Mouse (Mus musculus) forebrain, embryonic 13.5 days (tissue): ENCODE data around the gene Lrtm1. TPM values are rescaled to one million over a fixed set of nuclear protein-coding genes. Genes with fewer than 3 reads are reported as not detected.

Experiments used
- ATAC-seq: fragments of 200-750 bp; cut with Nextera tagmentation; 2 replicates; pipeline ENCODE4 v1.8.0; 2017
- H3K27ac ChIP-seq: fragments of 300-500 bp; sonication (generic); 2 replicates; pipeline ENCODE4 v1.5.1; 2015; ENCODE audit warnings: inconsistent platforms, mild to moderate bottlenecking, moderate library complexity
- H3K27me3 ChIP-seq: fragments of 300-500 bp; sonication (generic); 2 replicates; pipeline ENCODE4 v1.6.1; 2015; ENCODE audit warnings: mild to moderate bottlenecking, inconsistent platforms
- H3K36me3 ChIP-seq: fragments of 300-500 bp; sonication (generic); 2 replicates; pipeline ENCODE4 v1.6.1; 2015; ENCODE audit warnings: mild to moderate bottlenecking, inconsistent platforms; ENCODE audit not compliant: poor library complexity, severe bottlenecking
- H3K4me1 ChIP-seq: fragments of 300-500 bp; sonication (generic); 2 replicates; pipeline ENCODE4 v1.6.1; 2015; ENCODE audit warnings: inconsistent platforms
- H3K4me2 ChIP-seq: fragments of 300-500 bp; sonication (generic); 2 replicates; pipeline ENCODE4 v1.6.1; 2015; ENCODE audit warnings: inconsistent platforms, mild to moderate bottlenecking, moderate library complexity
- H3K4me3 ChIP-seq: fragments of 300-500 bp; sonication (generic); 2 replicates; pipeline ENCODE4 v1.5.1; 2015; ENCODE audit warnings: mild to moderate bottlenecking, inconsistent platforms
- H3K9ac ChIP-seq: fragments of 300-500 bp; sonication (generic); 2 replicates; pipeline ENCODE4 v1.6.1; 2015; ENCODE audit warnings: mild to moderate bottlenecking, inconsistent platforms
- H3K9me3 ChIP-seq: fragments of 300-500 bp; sonication (generic); replicated peaks from 2 replicates; pipeline ENCODE4 v1.6.1; 2016; ENCODE audit warnings: inconsistent platforms
- WGBS: fragments of 180-500 bp; shearing (Covaris S2); methylation state at CpG from one replicate; pipeline ENCODE4 v1.1.7; 2015; 5-methylcytosine and 5-hydroxymethylcytosine counted together
- polyA plus RNA-seq: library from polyadenylated mRNA; unstranded; fragments of >200 nt; fragmentation: Nextera tagmentation; extraction: Ambion mirVana; gene quantifications from 2 replicates; pipeline ENCODE4 v1.2.1, GENCODE M21; 2015

Gene Lrtm1
- polyA plus RNA-seq = 0.18 and 0.26 TPM in 2 replicates

DNA sequence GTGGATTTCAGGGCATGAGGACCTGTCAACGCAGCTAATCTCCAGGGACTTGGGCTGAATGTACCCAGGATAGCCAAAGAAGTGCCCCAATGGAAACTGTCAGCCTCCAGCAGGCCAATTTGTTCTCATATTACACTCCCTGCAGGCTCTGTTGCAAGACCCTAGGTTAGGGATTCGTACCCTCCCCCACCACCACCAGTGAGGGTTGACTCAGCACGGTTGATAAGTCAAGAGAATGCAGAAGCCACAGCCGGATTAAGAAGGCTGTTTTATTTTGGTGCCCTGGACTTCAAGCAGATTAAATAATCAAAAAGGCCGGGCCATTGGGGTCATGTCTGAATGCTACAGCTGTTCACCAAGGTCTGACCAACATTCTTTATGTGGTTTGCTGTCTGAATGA, at the start of gene Lrtm1:
Gene Lrtm1, plus strand, starts transcription at position 326 of the 400 bp plus-strand sequence.
- H3K27me3 ChIP-seq = no peaks in the 10 kb centered on the region
- WGBS = 3% methylated on average over 5 of the region's 5 CpGs
- no peaks in the 10 kb centered on the region for H3K36me3 ChIP-seq
- H3K4me2 ChIP-seq = no peak within 1 kb of the TSS
- no peak within 1 kb of the TSS for H3K27ac ChIP-seq
- H3K4me3 ChIP-seq = no peak within 1 kb of the TSS
- H3K4me1 ChIP-seq = peaks cover 7% of the 10 kb centered on the region
- H3K9ac ChIP-seq = no peak within 1 kb of the TSS
- ATAC-seq = no peak
- H3K9me3 ChIP-seq = no peaks in the 10 kb centered on the region

DNA sequence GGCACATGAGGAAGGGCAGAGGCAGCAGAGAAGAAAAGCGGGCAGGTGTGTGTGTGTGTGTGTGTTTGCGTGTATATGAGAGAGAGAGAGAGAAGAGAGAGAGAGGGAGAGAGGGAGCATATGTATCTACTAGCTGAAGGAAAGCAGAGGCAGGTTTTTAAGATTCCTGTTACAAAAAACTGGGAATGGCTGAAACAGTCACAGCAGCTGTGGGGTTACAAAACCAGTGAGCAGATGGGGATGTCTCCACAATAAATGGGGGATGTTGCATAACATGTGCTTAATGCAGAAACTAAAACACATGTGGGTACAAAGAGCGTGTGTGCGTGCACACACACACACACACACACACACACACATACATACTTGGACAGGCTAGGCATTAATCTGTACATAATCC, 48.8 kb upstream of the Lrtm1 start:
- Histone ChIP-seq H3K27ac (no peak overlapping the region), H3K36me3 (no peaks in the 10 kb centered on the region), H3K27me3 (no peaks in the 10 kb centered on the region), H3K4me1 (peaks cover 11% of the 10 kb centered on the region), H3K9ac (no peak overlapping the region), H3K9me3 (no peaks in the 10 kb centered on the region), H3K4me3 (no peak overlapping the region), H3K4me2 (no peak overlapping the region)
- 90% methylated on average over 4 of the region's 4 CpGs for WGBS
- no peak for ATAC-seq

DNA sequence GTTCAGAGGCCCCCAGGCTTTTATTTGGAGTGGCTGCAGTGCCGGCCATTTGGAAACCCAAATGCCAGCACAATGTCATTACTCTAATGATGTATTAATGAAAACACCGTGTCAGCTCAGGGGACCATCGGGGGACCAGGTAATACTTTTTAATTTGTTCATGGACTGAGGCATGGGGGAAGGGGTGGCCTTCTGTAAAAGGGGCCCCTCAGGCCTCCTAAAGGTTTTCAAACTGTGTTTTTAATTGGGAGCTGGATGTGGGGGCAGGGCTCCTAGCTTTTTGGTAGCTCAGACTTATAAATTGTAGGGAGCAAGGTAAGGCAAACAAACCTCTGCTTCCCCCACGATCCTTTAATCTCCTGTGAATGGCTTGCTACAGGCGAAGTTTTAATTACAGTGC, 45.4 kb upstream of the Lrtm1 start:
- Histone ChIP-seq H3K4me3 (no peak overlapping the region), H3K36me3 (no peaks in the 10 kb centered on the region), H3K9me3 (no peaks in the 10 kb centered on the region), H3K4me1 (peaks cover 11% of the 10 kb centered on the region), H3K27me3 (no peaks in the 10 kb centered on the region), H3K4me2 (no peak overlapping the region), H3K9ac (no peak overlapping the region), H3K27ac (no peak overlapping the region)
- no peak for ATAC-seq
- WGBS = 8% methylated on average over 5 of the region's 5 CpGs

DNA sequence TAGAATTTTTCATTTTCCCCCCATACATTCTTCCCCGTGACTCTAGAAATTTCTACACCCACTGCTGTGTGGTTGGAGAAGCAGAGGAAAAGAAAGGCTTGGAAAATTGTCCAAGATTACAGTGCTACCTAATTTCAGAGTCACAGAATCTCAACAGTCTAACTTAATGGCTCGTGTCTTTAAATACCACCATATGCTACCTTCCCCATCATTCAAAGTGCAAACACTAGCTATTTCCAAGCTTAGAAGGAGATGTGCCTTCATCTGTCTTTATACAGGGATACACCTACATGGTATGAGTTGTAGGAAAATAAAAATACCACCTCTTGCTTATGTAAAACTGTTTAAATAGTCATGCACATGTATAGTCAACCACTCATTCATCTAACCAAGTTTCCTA, 38.8 kb upstream of the Lrtm1 start:
- no peaks in the 10 kb centered on the region for H3K4me1 ChIP-seq
- no peak overlapping the region for H3K9ac ChIP-seq
- no peak for ATAC-seq
- no peak overlapping the region for H3K4me2 ChIP-seq
- no peak overlapping the region for H3K4me3 ChIP-seq
- 89% methylated on average over 2 of the region's 2 CpGs for WGBS
- H3K27me3 ChIP-seq = no peaks in the 10 kb centered on the region
- H3K36me3 ChIP-seq = no peaks in the 10 kb centered on the region
- no peak overlapping the region for H3K27ac ChIP-seq
- no peaks in the 10 kb centered on the region for H3K9me3 ChIP-seq

DNA sequence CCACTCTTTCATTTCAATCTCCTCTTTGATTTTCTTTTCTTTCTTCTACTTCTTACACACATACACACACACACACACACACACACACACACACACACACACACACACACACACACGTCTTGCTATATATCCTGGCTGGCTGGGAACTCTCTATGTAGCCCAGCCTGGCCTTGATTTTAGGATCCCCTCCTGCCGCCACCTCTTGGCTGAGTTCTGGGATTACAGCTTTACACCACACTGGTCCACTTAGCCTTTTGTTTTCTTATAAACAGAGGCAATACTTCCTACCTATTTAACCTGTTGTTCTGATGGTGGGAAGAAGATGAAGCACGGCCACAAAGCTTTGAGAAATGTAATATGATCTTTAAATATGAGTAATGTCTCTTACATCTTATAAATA, 37.5 kb upstream of the Lrtm1 start:
- no peak overlapping the region for H3K27ac ChIP-seq
- H3K4me1 ChIP-seq = no peaks in the 10 kb centered on the region
- H3K9ac ChIP-seq = no peak overlapping the region
- H3K27me3 ChIP-seq = no peaks in the 10 kb centered on the region
- H3K4me2 ChIP-seq = no peak overlapping the region
- no peak overlapping the region for H3K4me3 ChIP-seq
- WGBS = 26% methylated on average over 3 of the region's 3 CpGs
- H3K36me3 ChIP-seq = no peaks in the 10 kb centered on the region
- no peak for ATAC-seq
- H3K9me3 ChIP-seq = no peaks in the 10 kb centered on the region

DNA sequence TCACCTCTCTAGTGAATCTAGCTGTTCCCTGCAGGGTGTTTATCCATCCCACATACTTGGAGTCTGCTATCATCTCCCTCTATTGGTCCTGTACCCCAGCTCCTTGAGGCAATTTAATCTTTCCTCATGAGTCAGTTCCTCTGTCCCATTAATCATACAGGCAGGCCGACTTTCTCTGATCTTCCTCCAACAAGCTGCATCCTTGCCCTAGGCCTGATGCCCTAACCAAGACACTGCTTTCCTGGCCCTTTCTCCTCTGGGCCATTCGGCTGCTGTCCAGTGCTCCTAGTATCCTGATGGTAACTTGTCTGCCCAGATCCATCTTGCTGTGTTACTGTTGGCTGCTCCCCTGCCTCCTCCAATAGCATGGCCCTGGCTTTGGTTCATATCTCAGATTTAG, 33.7 kb upstream of the Lrtm1 start:
- no peaks in the 10 kb centered on the region for H3K9me3 ChIP-seq
- no peaks in the 10 kb centered on the region for H3K4me1 ChIP-seq
- H3K27me3 ChIP-seq = no peaks in the 10 kb centered on the region
- no peak overlapping the region for H3K27ac ChIP-seq
- no peaks in the 10 kb centered on the region for H3K36me3 ChIP-seq
- H3K4me3 ChIP-seq = no peak overlapping the region
- no peak overlapping the region for H3K4me2 ChIP-seq
- WGBS = 85% methylated on average over 2 of the region's 2 CpGs
- H3K9ac ChIP-seq = no peak overlapping the region
- ATAC-seq = no peak

DNA sequence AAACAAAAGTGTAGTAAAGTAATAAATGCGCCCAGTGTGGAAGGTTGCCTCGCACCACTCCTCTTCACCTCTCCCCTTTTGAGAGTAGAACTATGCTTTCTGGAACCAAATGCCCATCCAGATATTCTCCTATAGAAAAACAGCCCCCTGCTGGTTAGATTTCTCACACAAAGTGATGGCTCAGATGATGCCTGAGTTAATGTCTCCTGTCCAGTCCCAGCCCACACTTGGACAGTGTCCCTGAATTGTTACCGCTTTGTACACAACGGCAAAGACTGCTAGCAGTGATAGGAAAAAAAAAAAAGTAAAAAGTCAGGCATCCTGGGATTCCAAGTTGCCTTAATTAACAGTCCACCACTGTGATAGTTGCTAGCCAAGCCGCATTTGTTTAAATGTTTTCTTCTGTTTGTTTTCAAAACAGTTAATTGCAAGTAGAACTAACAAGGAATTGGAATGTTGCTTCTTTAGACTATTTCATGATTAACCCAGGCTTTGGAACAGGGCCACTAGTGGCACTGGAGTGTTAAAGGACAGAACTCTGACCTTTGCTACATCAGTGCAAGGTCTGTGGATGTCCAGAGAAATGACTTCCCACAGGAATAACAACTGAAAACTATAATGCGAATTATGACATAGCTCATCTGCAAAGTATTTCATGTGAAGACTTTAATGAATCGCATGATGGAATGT, 29.7 kb upstream of the Lrtm1 start:
- Histone ChIP-seq H3K27me3 (no peaks in the 10 kb centered on the region; the same call in 1 of the 2 replicates), H3K4me1 (no peaks in the 10 kb centered on the region), H3K36me3 (no peaks in the 10 kb centered on the region), H3K9me3 (no peaks in the 10 kb centered on the region), H3K9ac (no peak overlapping the region), H3K27ac (no peak overlapping the region), H3K4me2 (no peak overlapping the region), H3K4me3 (no peak overlapping the region)
- 91% methylated on average over 7 of the region's 7 CpGs for WGBS
- ATAC-seq = no peak

DNA sequence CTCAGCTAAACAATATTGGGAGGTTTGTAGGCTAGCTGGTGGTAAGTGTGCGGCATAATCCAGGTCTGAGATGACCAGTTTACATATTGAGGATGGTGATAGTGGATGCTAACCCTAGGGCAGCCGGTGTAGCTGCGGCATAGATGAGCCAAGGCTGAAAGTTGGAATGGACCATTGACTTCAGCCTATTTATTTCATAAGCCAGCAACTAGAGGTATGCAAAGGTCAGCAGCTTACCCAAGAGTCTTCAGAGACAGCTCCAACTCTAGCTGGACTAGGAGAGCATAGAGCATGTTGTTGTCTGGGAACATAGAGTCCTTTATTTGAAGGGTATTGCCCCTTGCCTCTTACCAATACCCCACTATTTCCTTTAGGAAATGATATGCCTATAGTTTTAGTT, 21.4 kb upstream of the Lrtm1 start:
- H3K27me3 ChIP-seq = no peaks in the 10 kb centered on the region; the same call in 1 of the 2 replicates
- H3K36me3 ChIP-seq = no peaks in the 10 kb centered on the region
- H3K9me3 ChIP-seq = no peaks in the 10 kb centered on the region
- no peak overlapping the region for H3K4me2 ChIP-seq
- H3K4me3 ChIP-seq = no peak overlapping the region
- H3K4me1 ChIP-seq = no peaks in the 10 kb centered on the region
- H3K9ac ChIP-seq = no peak overlapping the region
- WGBS = 98% methylated on average over 3 of the region's 3 CpGs
- H3K27ac ChIP-seq = no peak overlapping the region
- no peak for ATAC-seq

DNA sequence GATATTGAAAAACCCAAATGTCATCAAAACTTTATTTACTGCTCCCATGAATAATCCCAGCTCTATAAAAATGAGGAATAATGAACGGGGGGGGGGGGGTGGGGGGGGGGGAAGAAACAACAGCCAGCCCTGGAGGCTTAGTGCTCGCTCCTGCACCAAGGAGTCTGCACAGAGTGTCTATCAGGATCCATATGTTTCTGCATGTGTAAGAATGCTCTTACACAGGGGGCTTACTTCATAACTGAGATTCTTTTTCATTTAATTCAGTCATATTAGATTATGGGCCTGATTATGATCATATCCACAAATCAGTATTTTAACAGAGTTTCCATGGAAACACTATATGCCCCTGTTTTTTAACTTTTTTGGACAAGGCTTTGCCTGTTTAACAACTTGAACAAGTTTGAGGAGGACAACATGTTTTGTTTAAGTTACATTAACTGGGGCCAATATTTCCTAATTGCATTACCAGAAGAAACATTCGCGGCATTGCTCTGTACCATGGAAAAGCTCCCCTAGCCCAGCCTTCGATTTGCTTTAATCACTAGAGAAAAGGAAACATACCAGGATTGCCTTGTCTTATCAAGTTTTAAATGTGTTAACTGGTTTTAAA, 12.7 kb upstream of the Lrtm1 start:
- Histone ChIP-seq H3K36me3 (no peaks in the 10 kb centered on the region), H3K4me1 (peaks cover 2% of the 10 kb centered on the region; the same call in 1 of the 2 replicates), H3K27ac (no peak overlapping the region), H3K27me3 (no peaks in the 10 kb centered on the region), H3K9ac (no peak overlapping the region), H3K4me3 (no peak overlapping the region), H3K4me2 (no peak overlapping the region), H3K9me3 (no peaks in the 10 kb centered on the region)
- WGBS = 89% methylated on average over 4 of the region's 5 CpGs
- ATAC-seq = no peak

DNA sequence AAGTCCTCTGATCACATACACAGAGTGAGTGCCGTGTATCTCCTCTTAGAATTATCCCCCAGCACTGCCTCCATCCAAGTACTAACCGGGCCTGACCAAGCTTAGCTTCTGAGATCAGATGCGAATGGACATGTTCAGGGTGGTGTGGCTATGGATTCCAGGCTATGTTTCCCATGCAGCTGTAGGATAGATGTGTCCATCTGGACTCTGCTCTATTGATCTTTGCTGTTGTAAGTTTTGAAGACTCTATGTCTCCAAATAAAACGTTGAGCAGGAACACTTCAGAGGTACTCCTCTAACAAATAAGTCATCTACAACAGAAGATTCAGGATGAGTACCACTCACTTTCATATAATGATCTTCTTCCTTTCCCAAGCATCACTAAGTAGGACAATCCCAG, 8.4 kb upstream of the Lrtm1 start:
- Histone ChIP-seq H3K4me1 (peaks cover 5% of the 10 kb centered on the region; the same call in 1 of the 2 replicates), H3K36me3 (no peaks in the 10 kb centered on the region), H3K9ac (no peak overlapping the region), H3K27me3 (no peaks in the 10 kb centered on the region), H3K4me2 (no peak overlapping the region), H3K27ac (no peak overlapping the region), H3K4me3 (no peak overlapping the region), H3K9me3 (no peaks in the 10 kb centered on the region)
- ATAC-seq = no peak
- whole genome bisulfite sequencing = 91% methylated on average over 4 of the region's 4 CpGs

DNA sequence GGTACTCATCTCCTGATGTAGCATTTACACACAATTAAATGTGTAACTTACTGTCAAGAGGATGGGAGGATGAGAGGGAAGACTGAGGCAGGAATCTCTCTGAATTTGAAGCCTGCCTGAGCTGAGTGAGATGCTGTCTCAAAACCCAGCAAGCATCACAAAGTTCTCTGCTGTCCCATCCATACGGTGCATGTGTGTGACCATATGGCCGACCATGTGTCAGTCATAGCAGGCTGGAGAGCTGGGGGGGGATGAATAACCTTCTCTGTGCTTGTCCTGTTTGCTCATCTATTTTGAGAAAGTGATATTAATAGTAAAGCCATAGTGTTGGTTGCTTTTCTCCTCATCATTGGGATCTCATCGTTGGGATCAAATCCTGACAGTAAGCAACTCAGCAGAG, 4.8 kb upstream of the Lrtm1 start:
- H3K36me3 ChIP-seq = no peaks in the 10 kb centered on the region
- no peak overlapping the region for H3K4me3 ChIP-seq
- WGBS = 94% methylated on average over 3 of the region's 3 CpGs
- H3K4me1 ChIP-seq = peaks cover 12% of the 10 kb centered on the region
- no peaks in the 10 kb centered on the region for H3K27me3 ChIP-seq
- H3K9ac ChIP-seq = no peak overlapping the region
- no peak for ATAC-seq
- H3K27ac ChIP-seq = no peak overlapping the region
- H3K4me2 ChIP-seq = no peak overlapping the region
- no peaks in the 10 kb centered on the region for H3K9me3 ChIP-seq

DNA sequence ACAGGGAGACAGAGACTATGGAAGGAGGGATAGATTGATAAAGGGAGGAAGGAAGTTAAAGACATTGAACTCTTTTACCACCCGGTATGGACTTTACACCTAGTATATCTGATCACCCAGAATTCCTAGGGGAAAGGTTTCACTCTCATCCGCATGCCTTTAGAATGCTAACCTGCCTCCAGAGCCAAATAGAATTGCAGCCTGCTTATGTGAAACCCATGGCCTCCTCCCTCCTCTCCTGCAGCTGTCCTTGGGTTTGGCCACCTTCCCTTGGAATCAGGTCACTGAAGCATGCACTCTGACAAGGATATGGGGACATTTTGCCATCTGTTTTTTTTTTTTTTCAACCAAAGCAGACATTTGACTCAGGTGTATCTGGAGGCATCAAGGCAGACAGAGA, 3.3 kb upstream of the Lrtm1 start:
- H3K27ac ChIP-seq = no peak overlapping the region
- H3K36me3 ChIP-seq = no peaks in the 10 kb centered on the region
- no peak overlapping the region for H3K9ac ChIP-seq
- H3K4me2 ChIP-seq = no peak overlapping the region
- WGBS = 93% methylated on average over 2 of the region's 2 CpGs
- H3K4me1 ChIP-seq = peaks cover 12% of the 10 kb centered on the region
- no peak for ATAC-seq
- no peak overlapping the region for H3K4me3 ChIP-seq
- no peaks in the 10 kb centered on the region for H3K9me3 ChIP-seq
- no peaks in the 10 kb centered on the region for H3K27me3 ChIP-seq

DNA sequence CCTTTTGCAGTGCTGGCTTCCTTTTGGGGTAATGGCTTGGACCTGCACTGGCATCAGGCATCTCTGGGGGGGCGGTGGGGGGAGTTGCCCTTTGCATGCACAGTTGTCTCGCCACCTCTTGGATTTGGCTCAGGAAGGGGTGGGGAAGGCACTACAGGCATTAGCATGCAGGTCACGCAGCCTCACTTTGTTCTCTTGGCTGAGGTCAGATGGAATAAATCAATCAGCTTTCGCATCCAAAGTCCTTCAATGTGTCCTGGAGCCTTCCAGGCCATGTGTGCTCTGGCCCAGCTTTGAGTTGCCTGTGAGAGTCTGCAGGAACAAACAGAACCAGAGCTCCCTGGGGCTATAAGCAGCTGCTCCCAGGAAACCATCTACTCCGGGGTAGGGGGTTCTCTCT, 2.1 kb upstream of the Lrtm1 start:
- Histone ChIP-seq H3K9me3 (no peaks in the 10 kb centered on the region), H3K4me2 (no peak overlapping the region), H3K27me3 (no peaks in the 10 kb centered on the region), H3K36me3 (no peaks in the 10 kb centered on the region), H3K9ac (no peak overlapping the region), H3K4me3 (no peak overlapping the region), H3K4me1 (peaks cover 7% of the 10 kb centered on the region), H3K27ac (no peak overlapping the region)
- no peak for ATAC-seq
- WGBS = 33% methylated on average over 5 of the region's 5 CpGs
